Mouse (Mus musculus) spleen, postnatal 14 days (tissue): Measurements from ENCODE around the gene Csad.
"Not testable (repeated sequence)": the region's sequence is repeated elsewhere in the genome, so short reads cannot be mapped to it uniquely, and the experiment has no call there.

Source experiments
- DNase-seq, 2 experiments: peaks; one replicate each; pipeline ENCODE4 v3.0.0; 2021 to 2022; ENCODE audit warnings: low spot score in 2 of 2

Csad gene

GRCm38 (mm10) chr15:102165468-102166100 lies 38.9 kb downstream of the Csad start:
- no peak for DNase-seq

DNA sequence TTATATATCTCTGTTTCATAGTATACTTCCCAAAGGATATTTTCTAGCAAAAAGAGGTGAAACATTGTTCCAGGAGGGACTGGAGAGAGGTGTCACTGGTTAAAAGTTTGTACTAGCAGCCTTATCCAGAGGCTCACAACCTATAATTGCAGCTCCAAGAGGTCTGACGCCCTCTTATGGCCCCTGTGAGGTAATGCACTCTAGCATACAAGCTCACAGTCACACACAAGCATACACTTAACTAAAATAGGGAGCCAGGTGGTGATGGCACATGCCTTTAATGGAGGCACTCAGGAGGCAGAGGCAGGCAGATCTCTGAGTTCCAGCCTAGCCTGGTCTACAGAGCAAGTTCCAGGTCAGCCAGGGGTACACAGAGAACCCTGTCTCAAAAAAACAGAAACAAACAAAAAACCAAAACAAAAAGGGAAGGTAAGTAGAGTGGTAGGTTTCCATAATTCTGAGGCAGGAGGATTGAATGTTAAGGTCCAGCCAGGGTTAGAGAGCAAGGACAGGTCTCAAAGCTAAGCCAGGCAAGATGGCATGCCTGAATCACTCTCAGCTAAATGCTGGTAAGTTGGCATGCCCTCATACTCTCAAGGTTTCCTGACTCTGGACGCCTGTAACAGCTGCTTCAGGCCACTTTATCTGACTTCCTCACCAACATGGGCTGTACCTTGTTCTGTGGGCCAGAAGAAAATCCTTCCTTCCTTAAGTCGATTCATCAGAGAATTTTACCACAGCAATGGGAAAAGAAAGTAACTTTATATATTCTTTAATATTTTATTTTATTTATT lies 40.4 kb downstream of the Csad start:
- DNase-seq = no peak

GRCm38 (mm10) chr15:102160415-102161060 lies 44.0 kb downstream of the Csad start:
- DNase-seq = no peak

DNA sequence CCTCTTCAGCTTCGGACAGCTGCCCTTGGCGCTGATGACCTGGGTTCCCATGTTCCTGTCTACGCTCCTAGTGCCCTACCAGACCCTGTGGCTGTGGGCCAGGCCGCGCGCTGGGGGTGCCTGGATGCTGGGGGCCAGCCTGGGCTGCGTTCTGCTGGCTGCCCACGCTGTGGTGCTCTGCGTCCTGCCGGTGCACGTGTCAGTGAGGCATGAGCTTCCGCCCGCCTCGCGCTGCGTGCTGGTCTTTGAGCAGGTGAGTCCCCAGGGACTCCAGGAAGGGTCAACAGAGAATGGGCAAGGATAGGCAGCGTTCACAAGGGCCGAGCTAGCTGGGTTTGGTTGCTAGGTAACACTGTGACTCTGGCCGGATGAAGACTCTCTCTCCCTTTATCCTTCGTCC lies 47.7 kb downstream of the Csad start:
- DNase-seq = no peak

- DNase-seq = not testable (repeated sequence)
Observed at GRCm38 (mm10) chr15:102155006-102155405, 49.5 kb downstream of the Csad start.

DNA sequence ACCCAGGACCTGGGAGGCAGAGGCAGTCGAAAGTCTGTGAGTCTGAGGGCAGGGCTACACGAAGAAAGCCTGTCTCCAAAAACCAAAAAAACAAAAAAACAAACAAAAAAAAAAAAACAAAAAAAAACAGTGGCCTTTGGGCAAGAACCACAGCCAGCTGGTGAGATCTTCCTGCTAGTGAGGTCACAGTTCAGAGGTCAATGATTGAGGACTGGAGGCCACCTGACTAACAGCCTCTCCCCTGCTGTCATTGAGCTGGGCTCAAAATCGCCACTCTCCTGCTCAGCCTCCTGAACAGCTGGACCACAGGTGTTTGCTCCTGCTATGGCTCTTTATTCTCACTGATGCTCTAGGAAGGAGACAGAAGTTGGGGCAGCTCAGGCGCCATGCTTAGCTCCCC lies 51.9 kb downstream of the Csad start:
- no peak for DNase-seq

GRCm38 (mm10) chr15:102150301-102151135 lies 54.0 kb downstream of the Csad start, which contains the start of gene Soat2:
Gene Soat2 (plus strand): TSS chr15:102150526.
- peak in 1 of 2 experiments; percentile 29 for DNase-seq

DNA sequence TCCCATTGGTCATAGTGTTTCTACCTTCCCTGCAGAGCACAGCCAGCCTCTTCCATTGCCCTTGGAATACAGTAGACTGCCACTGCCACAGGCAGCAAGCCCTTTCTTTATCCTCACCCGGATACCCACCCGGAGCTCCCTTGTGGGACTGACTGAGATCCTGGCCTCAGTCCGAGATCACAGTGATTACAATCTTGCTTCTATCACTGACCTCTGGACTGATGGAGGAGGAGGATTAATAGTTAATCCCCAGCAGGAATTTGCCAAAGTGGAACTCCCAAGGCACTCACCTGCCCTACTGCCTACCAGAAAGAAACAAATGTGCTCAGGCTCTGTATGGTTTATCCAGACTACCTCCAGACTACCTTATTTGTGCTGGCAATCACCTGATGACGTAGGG lies 55.0 kb downstream of the Csad start:
- no peak for DNase-seq

GRCm38 (mm10) chr15:102147674-102148402 lies 56.7 kb downstream of the Csad start:
- no peak for DNase-seq

- DNase-seq = no peak
Observed at GRCm38 (mm10) chr15:102146882-102147281, 57.6 kb downstream of the Csad start.

DNA sequence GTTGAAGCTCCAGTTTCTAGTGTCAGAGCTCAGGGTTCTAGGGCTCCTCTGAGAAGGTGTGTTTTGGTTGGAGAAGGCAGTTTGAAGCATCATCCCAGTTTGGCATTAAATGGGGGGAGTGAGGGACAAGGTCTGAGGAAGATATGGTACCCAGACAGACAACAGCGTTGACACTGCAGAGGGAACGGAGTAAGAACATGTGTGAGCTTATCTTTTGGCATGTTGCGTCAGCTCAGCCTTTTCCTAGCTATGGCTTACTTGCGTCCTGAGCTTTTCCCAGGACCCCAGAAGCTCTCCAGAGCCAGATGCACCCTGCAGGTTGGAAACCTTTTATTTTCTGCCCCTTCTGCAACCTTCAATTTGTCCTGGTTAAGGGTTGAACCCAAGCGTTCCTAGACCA lies 58.4 kb downstream of the Csad start:
- DNase-seq = no peak

- DNase-seq = no peak
Observed at GRCm38 (mm10) chr15:102145330-102145729, 59.2 kb downstream of the Csad start.

DNA sequence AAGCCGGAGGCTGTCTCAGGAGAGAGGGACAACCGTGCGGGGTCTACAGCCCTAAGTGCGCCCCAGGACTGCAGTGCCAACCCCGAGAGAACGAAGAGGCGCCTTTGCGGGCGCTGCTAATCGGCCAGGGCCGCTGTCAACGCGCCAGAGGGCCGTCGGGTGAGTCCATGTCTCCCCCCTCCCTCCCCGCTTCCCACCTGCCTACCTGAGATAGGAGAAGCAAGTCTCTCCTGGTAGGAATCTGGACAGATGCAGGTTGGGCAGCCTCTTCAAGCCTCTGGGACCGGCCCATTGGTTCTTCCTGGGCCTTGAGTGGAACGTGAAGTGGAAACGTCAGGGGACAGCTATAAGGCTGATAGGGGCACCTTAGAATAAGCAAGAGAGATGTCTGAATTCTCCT lies 59.8 kb downstream of the Csad start:
- DNase-seq = no peak

DNA sequence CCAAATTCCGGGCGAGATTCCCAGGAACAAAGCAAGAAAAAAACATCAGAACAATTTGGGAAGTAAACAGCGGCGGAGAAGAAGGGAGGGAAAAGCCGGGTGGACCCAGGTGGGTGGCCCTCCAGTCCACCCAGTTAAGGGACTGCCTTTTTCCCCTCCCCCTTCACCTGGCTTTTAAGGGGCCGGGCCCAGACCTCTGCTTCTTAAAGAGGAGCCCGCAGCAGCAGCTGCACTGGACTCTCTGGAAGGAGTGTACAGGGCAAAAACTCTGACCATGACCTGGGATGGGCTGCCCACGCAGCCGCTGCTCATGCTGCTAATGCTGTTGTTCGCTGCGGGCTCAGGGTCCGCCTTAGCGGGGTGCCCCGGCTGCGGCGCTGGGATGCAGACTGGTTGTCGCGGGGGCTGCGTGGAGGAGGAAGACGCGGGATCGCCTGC lies 60.2 kb downstream of the Csad start, which contains the start of gene Igfbp6:
Igfbp6 (plus strand) TSS at position 89 of the 438 bp plus-strand sequence.
- DNase-seq = no peak

DNA sequence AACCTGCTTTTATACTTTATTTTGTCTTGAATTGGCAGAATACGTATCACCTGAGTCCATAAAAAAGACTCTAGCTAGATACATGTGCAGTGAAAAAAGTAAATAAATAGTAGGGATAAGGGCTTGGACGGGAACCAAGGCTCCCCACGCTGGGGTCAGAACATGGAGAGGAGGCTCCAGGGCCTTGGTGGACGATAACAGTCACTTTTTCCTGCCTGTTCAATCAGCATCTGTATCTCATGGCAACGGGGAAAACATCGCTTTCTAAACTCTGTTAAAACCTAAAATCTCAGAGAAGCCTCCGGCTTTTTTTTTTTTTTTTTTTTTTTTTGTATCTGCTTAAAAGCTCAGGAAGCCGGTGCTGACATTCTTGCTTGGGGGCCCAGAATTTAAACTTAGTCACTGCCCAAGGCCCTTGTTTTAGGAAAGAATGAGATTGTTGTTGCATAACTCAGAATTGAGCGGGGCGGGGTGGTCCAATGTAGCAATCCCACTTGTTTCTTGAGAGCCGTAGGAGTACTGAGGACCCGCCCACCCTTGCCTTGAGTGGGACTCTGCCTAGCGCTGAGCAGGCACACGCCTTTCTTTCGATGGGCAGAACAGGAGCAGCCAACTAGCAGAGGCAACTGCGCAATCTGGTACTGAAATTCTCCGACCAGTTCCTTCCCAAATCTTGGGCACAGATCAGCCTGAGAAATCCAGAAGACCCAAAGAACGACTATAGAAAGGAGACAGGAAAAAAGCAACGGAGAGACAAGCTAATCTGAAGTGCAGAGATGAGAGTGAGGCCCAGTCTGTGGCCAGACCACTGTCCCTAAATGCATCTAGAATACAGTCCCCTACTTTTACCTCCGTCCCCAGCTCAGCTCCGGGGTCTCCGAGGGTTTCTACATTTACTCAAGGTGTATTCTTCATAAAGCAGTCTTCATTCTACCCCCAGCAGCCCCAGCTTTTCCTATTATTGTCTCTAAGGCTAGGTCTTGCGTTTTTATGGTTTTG lies 61.3 kb downstream of the Csad start:
- DNase-seq = no peak

DNA sequence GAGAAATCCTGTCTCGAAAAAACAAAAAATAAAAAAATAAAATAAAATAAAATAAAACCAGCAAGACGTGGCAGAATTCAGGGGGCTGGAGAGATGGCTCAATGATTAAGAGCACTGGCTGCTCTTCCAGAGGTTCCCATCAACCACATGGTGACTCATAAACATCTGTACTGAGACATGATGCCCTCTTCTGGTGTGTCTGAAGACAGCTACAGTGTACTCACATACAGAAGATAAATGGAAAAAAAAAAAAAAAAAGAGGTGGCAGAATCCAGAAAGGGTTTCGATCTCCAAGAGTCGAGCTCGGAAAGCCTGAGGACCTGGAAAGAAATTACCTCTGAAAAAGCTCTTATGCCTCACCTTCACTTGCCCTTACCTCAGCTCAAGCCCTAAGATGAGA lies 63.4 kb downstream of the Csad start:
- DNase-seq = no peak

GRCm38 (mm10) chr15:102136129-102136758 lies 68.3 kb downstream of the Csad start, which contains the start of gene Spryd3:
Gene Spryd3 (minus strand): TSS chr15:102136234.
- peak; percentile 97 to 98 for DNase-seq

DNA sequence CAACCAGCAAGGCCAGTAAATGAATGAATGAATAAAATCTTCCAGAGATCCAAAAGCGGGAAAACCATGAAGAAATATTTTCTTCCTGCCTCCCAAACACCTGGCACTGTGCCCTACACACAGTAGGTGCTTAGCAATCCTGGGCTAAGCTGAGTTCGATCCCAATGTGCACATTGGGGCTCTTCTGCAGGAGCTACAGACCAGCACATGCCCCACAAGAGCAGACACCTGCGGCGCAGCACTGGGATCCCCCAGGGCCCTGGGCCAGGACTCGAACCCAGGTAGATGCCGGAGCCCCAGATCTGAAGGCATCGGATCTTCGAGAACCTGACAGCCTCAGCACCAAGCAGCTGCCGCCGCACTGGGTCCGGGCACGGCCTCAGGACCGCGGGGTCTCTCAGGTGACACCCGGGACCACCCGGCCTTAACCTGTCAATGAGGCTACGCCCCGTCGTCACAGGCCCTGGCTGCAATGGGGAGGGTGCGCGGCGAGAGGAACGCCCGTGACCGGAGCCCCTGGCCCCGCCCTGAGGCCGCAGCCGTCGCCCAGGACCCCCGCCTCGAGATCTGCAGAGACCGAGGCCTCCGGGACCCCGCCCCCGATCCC lies 68.9 kb downstream of the Csad start:
- DNase-seq = peak in 1 of 2 experiments; percentile 13

DNA sequence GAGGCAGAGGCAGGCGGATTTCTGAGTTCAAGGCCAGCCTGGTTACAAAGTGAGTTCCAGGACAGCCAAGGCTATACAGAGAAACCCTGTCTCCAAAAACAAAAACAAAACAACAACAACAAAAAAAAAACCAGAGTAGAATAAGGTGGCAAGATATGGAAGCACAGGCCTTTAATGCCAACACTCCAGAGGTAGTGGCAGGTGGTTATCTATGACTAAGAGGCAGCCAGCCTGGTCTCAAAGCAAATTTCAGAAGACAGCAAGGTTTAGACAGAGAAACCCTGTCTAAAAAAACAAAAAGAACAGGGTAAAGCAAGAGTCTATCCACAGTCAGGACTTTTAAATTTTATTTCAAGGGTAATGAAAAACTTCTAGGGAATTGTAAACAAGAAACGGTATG lies 69.8 kb downstream of the Csad start:
- no peak for DNase-seq
